Mouse (Mus musculus) lung, embryonic 16.5 days (tissue): ENCODE results near the gene Fbxl15. TPM values are rescaled to one million over a fixed set of nuclear protein-coding genes. Genes with fewer than 3 reads are reported as not detected.

Experiments used
- ATAC-seq: fragments of 200-750 bp; cut with Nextera tagmentation; 2 replicates; pipeline ENCODE4 v1.8.0; 2017; ENCODE audit warnings: low read depth, mild to moderate bottlenecking, moderate library complexity
- H3K27ac ChIP-seq: fragments of 300-500 bp; sonication (generic); 2 replicates; pipeline ENCODE4 v1.5.1; 2014; ENCODE audit warnings: mild to moderate bottlenecking, control low read depth, low read length
- H3K27me3 ChIP-seq: fragments of 300-500 bp; sonication (generic); 2 replicates; pipeline ENCODE4 v1.6.1; 2014; ENCODE audit warnings: low read depth, low read length, mixed read lengths; ENCODE audit not compliant: control insufficient read depth, insufficient read depth
- H3K36me3 ChIP-seq: fragments of 300-500 bp; sonication (generic); 2 replicates; pipeline ENCODE4 v1.6.1; 2014; ENCODE audit warnings: low read length; ENCODE audit not compliant: control insufficient read depth, insufficient read depth
- H3K4me1 ChIP-seq: fragments of 300-500 bp; sonication (generic); replicated peaks from 2 replicates; pipeline ENCODE4 v1.6.1; 2014; ENCODE audit warnings: low read length, mixed read lengths; ENCODE audit not compliant: control insufficient read depth, insufficient read depth
- H3K4me2 ChIP-seq: fragments of 300-500 bp; sonication (generic); 2 replicates; pipeline ENCODE4 v1.6.1; 2014; ENCODE audit warnings: low read depth, low read length, control low read depth
- H3K4me3 ChIP-seq: fragments of 300-500 bp; sonication (generic); 2 replicates; pipeline ENCODE4 v1.5.1; 2014; ENCODE audit warnings: mild to moderate bottlenecking, low read length, control low read depth
- H3K9ac ChIP-seq: fragments of 300-500 bp; sonication (generic); 2 replicates; pipeline ENCODE4 v1.6.1; 2014; ENCODE audit warnings: low read length, control low read depth
- H3K9me3 ChIP-seq: fragments of 300-500 bp; sonication (generic); 2 replicates; pipeline ENCODE4 v1.6.1; 2016; ENCODE audit warnings: low read length; ENCODE audit not compliant: control insufficient read depth
- WGBS: fragments of 180-500 bp; shearing (Covaris S2); extraction: QIAGEN DNeasy Blood & Tissue Kit; methylation state at CpG from one replicate; pipeline ENCODE4 v1.1.7; 2014; 5-methylcytosine and 5-hydroxymethylcytosine counted together
- polyA plus RNA-seq: library from polyadenylated mRNA; unstranded; fragments of >200 nt; fragmentation: Nextera tagmentation; extraction: Ambion mirVana; gene quantifications from 2 replicates; pipeline ENCODE4 v1.2.1, GENCODE M21; 2015

Fbxl15 gene
- polyA plus RNA-seq, 1 experiment from 2014 or later: 13.3 TPM

DNA sequence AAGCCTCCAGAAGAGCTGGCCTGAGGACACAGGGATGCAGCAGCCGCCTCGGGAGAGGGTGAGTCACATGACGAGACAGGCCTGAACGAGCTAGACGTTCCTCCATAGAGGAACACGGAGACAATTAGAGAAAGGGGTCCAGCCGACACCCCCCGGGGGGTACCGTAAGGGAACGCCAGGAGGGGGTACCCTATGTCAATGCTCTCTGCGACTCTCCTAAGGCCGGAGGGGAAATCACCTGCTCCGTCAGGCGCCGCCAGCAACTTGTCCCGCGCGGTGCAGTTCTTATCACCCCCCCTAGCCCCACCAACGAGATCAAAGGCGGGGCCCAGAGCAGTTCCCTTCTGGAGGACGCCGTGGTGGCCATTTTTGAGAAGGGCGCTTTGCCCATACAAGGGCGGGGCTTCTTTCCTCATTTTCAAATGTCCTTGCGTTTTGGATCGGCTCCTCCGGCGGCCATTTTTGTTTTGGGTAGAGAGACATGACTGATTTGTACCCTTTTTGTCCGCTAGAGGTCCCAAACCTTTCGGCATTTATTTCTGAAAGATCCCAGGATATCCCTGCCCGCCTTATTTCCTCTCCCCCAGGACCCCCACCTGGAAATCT, 10.4 kb downstream of the Fbxl15 start, which contains the start of gene Cuedc2:
Gene Cuedc2 (minus strand): TSS at position 372 of the 606 bp plus-strand sequence.
- Histone ChIP-seq H3K27me3 (no peaks in the 10 kb centered on the region), H3K27ac (peak within 1 kb of the TSS; percentile 69), H3K36me3 (no peaks in the 10 kb centered on the region), H3K4me2 (peak within 1 kb of the TSS; percentile 73), H3K4me1 (peaks cover 15% of the 10 kb centered on the region), H3K9ac (peak within 1 kb of the TSS; percentile 88), H3K4me3 (peak within 1 kb of the TSS; percentile 86), H3K9me3 (no peaks in the 10 kb centered on the region)
- peak; percentile 92 for ATAC-seq
- WGBS: under 1% methylated on average over 31 of the region's 31 CpGs

DNA sequence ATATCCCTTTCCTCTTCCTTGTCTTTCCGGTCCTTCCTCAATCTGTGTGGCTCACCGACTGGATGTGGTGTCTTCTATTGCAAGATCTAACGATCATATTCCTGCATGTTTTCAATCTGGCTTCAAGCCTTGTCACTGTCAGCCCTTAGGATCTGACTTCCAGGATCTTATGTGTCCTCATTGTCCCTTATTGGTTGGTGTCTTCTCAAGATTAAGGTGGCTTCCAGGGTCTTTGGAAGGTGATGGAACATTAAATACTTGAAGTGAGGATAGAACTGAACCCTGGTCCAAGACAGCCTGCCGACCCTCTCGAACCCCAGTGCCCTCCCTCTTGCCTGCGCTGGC, 10.9 kb downstream of the Fbxl15 start:
- H3K4me3 ChIP-seq: peak overlapping the region; percentile 86
- 53% methylated on average over 6 of the region's 6 CpGs for WGBS
- H3K9ac ChIP-seq: peak overlapping the region; percentile 62
- no peaks in the 10 kb centered on the region for H3K9me3 ChIP-seq
- ATAC-seq: peak; percentile 32; the same call in 1 of the 2 replicates
- peak overlapping the region; percentile 69 for H3K27ac ChIP-seq
- H3K27me3 ChIP-seq: peaks cover 2% of the 10 kb centered on the region; the same call in 1 of the 2 replicates
- peak overlapping the region; percentile 73 for H3K4me2 ChIP-seq
- H3K4me1 ChIP-seq: peaks cover 15% of the 10 kb centered on the region
- no peaks in the 10 kb centered on the region for H3K36me3 ChIP-seq

DNA sequence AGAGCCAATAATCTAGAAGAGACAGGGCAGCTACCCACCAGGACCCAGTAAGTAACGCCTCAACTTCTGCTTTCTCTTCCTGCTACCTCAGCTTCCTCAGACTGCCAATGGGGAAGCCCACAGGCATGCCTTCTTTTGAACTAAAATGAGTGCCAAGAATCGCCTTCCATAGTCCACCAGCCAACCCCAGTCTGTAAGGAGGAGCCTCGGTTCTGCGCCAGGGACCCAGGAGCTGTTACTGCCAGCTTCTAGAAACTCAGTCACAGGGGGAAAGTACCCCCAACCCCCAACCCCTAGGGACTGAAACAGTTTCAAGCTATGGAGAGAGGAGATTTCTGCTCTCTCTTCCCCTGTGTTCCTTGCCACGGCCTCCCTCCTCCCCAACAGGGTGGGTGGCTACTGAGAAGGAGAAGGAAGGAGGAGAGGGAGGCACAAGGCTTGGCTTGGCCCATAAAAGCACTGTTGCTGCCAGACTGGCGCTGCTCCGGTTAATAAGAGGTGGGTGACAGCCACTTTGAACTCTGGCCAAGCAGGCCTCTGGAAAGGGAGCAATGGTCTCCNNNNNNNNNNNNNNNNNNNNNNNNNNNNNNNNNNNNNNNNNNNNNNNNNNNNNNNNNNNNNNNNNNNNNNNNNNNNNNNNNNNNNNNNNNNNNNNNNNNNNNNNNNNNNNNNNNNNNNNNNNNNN, 11.4 kb downstream of the Fbxl15 start:
- H3K27me3 ChIP-seq: peaks cover 4% of the 10 kb centered on the region; the same call in 1 of the 2 replicates
- no peaks in the 10 kb centered on the region for H3K36me3 ChIP-seq
- peak overlapping the region; percentile 62 for H3K9ac ChIP-seq
- H3K27ac ChIP-seq: peak overlapping the region; percentile 69
- no peaks in the 10 kb centered on the region for H3K9me3 ChIP-seq
- peaks cover 15% of the 10 kb centered on the region for H3K4me1 ChIP-seq
- 58% methylated on average over 7 of the region's 7 CpGs for WGBS
- H3K4me2 ChIP-seq: peak overlapping the region; percentile 73; the same call in 1 of the 2 replicates
- H3K4me3 ChIP-seq: no peak overlapping the region; the same call in 1 of the 2 replicates
- ATAC-seq: peak; percentile 29

DNA sequence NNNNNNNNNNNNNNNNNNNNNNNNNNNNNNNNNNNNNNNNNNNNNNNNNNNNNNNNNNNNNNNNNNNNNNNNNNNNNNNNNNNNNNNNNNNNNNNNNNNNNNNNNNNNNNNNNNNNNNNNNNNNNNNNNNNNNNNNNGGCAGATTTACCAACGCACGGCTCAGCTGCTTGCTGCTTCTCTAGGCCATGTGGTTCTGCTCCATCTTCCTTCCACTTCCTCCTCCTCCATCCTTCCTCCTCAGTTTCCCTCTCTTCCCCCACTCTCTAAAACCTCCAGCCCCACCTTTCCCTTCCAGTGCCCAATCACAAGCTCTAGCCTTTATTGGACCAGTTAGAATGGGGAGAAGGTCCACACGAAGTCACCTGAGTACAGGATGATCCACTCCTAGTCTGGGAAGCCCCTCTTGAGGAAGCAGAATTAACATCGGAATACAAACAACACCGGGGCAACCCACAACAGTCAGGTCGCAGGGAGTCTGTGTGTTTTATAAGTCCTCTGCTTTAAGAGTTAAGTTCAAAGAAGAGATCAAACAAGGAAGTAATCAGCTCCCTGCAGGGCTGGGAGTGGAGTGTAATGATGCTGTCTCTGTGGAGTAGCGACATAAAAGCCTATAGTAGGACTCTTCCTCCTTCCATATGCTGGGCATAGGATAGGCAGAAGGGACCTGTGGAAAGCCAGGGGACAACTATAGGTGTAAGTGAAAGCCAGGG, 16.9 kb downstream of the Fbxl15 start:
- no peak overlapping the region for H3K4me2 ChIP-seq
- no peak overlapping the region for H3K27ac ChIP-seq
- no peaks in the 10 kb centered on the region for H3K9me3 ChIP-seq
- no peak for ATAC-seq
- 22% methylated on average over 7 of the region's 7 CpGs for WGBS
- H3K27me3 ChIP-seq: peaks cover 4% of the 10 kb centered on the region; the same call in 1 of the 2 replicates
- peaks cover 12% of the 10 kb centered on the region for H3K4me1 ChIP-seq
- no peak overlapping the region for H3K4me3 ChIP-seq
- H3K36me3 ChIP-seq: no peaks in the 10 kb centered on the region
- H3K9ac ChIP-seq: no peak overlapping the region

DNA sequence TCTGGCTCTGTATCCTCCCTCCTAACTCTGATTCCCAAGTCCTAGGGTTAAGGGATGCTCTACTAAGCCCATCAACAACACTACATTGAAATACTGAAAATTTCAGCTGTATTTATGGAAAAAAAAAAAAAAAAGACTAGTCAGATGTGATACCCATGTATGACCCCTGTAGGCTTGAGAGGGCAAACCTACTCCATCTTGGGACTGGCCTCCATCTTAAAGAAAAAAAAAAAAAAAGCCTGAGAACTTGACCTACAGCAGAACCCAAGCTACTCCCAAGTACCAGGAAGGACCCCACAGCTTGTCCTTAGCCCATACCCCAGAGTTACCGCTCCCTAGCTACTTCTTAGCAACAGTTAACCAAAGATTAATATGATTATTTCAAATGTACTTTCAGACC, 19.2 kb downstream of the Fbxl15 start:
- H3K27ac ChIP-seq: no peak overlapping the region

DNA sequence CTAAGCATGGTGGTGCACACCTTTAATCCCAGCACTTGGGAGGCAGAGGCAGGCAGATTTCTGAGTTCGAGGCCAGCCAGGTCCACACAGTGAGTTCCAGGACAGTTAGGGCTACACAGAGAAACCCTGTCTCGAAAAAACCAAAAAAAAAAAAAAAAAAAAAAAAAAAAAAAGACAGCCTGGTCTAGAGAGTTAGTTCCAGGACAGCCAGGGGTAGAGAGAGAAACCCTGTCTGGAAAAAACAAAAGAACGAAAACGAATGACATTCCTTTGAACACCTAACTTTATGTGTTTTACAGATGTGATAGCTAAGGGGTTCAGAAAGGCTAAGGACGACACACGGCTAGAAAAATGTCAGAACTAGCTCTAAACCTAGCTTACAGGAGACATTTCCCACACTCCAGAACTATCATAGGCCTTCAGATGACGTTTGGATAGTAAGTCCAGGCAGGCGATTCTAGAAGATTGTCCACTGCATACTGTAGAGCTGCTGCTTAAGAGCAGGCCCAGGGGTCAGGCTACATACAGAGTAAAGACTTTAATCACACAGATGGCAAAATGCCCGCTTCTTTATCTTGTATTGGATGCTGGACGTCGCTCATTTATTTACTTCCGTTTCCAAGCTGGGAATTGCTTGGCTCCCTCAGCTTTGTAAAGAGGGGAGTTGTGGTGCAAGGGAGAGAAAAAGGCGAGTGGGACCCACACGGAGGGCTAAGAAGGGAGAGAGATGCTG, 20.1 kb downstream of the Fbxl15 start:
- Histone ChIP-seq H3K4me3 (peak overlapping the region; percentile 72), H3K27ac (peak overlapping the region; percentile 81), H3K36me3 (no peaks in the 10 kb centered on the region), H3K4me1 (peaks cover 15% of the 10 kb centered on the region), H3K4me2 (peak overlapping the region; percentile 97), H3K27me3 (peaks cover 4% of the 10 kb centered on the region; the same call in 1 of the 2 replicates), H3K9ac (peak overlapping the region; percentile 86), H3K9me3 (no peaks in the 10 kb centered on the region)
- ATAC-seq: peak; percentile 18
- 27% methylated on average over 14 of the region's 14 CpGs for WGBS

More for the DNA sequence above, 19.2 kb downstream of the Fbxl15 start:
- Histone ChIP-seq H3K4me3 (no peak overlapping the region), H3K27me3 (peaks cover 4% of the 10 kb centered on the region; the same call in 1 of the 2 replicates), H3K36me3 (no peaks in the 10 kb centered on the region), H3K4me2 (no peak overlapping the region), H3K9me3 (no peaks in the 10 kb centered on the region), H3K4me1 (peaks cover 15% of the 10 kb centered on the region), H3K9ac (no peak overlapping the region)
- ATAC-seq: no peak
- 100% methylated on average over 1 of the region's 1 CpGs for WGBS

DNA sequence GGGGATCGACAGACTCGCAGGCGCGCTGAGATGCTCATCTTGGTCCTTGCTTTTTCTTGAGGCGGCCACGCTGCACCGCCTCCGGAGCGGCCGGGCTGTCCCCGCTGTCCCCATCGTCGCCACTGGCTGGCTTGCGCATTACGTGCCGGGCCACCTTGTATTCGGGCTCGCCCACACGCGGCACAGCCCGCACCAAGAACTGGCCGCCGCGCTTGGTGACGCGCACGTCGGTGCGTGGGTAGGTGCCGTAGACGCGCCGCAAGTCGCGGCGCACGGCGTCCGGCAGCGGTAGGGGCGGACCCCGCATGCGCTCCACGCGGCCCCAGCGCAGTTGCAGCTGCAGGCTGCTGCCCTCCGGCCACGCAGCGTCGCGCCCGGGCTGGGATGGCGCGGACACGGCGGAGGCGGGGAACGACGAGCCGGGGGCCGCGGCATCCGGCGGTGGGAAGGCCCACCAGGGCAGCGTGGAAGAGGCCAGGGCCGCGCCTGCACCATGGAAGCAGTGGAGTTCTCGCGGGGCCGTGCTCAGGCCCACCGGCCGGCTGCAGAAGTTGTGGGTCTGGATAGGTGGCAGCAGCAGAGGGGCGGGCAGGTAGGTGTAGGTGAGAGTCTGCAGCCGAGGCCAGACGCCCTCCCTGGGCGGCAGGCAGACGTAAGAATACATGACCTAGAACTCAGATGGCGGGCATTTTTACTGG, 20.9 kb downstream of the Fbxl15 start:
- Histone ChIP-seq H3K4me3 (peak overlapping the region; percentile 72), H3K27me3 (0 out of 2 replicates have a peak, but pooled peaks cover 2% of the 10 kb centered on the region), H3K36me3 (no peaks in the 10 kb centered on the region), H3K9me3 (no peaks in the 10 kb centered on the region), H3K27ac (peak overlapping the region; percentile 81), H3K9ac (peak overlapping the region; percentile 86), H3K4me1 (peaks cover 15% of the 10 kb centered on the region), H3K4me2 (peak overlapping the region; percentile 97)
- peak; percentile 87 for ATAC-seq
- under 1% methylated on average over 78 of the region's 78 CpGs for WGBS

DNA sequence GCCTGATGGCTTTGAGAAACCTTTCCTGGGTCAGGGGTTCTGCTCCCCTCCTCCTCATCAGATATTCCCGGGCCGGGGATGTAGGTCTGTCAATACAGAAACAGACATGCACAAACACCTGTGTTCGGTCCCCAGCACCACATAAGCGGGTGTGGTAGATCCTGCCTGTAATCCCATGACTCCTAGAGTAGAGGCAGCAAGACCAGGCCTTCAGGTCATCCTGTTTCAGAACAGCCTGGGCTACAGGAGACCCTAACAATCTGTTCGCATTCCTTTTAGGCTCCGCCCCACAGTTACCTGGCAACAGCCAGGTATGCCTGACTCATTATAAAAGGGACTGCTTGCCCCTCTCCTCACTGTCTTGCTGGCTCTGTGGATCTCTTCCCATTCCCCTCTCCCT, 21.6 kb downstream of the Fbxl15 start:
- peaks cover 15% of the 10 kb centered on the region for H3K4me1 ChIP-seq
- H3K9ac ChIP-seq: peak overlapping the region; percentile 86
- peak; percentile 21; the same call in 1 of the 2 replicates for ATAC-seq
- no peaks in the 10 kb centered on the region for H3K36me3 ChIP-seq
- H3K27ac ChIP-seq: peak overlapping the region; percentile 81
- 23% methylated on average over 6 of the region's 6 CpGs for WGBS
- no peaks in the 10 kb centered on the region for H3K9me3 ChIP-seq
- peak overlapping the region; percentile 97 for H3K4me2 ChIP-seq
- no peaks in the 10 kb centered on the region for H3K27me3 ChIP-seq
- H3K4me3 ChIP-seq: peak overlapping the region; percentile 72
